Mouse (Mus musculus): Measurements from ENCODE around the gene Acsl5. TPM values are rescaled to one million over a fixed set of nuclear protein-coding genes. Genes with fewer than 3 reads are reported as not detected.

Acsl5 gene
- polyA plus RNA-seq, 1 experiment = 30.2 TPM

DNA sequence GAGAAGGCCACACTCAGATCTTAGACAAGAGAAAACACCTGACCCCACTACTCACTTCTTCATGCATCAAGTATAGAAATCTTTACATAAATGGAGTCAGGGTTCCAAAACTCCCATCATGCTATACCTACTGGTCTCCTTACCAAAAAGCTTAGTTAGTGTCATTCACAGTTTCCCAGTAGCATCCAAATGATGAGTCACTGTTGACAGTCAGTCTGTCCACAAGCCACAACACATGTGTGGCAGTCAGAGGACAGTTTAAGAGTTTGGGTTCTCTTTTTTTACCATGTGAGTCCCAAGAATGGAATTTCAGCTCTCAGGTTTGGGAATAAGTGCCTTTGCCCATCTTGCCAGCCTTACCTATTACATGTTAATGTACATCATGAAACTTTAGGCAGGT, 37.2 kb downstream of the Acsl5 start:
- Histone ChIP-seq H3K4me3 (ENCODE audit: insufficient read depth, poor library complexity, severe bottlenecking) (no peak overlapping the region), H3K79me2 (ENCODE audit: control insufficient read depth, insufficient read depth) (no peaks in the 10 kb centered on the region), H3K79me3 (ENCODE audit: low read depth) (no peaks in the 10 kb centered on the region), H3K36me3 (ENCODE audit: control insufficient read depth, insufficient read depth) (peaks cover 73% of the 10 kb centered on the region), H3ac (ENCODE audit: control insufficient read depth, insufficient read length, low read depth) (no peak overlapping the region), H3K27me3 (ENCODE audit: control insufficient read depth, insufficient read depth, insufficient read length) (no peaks in the 10 kb centered on the region)
- TF ChIP-seq MYOG (IDR thresholded peaks at IDR 0.05; ENCODE audit: control insufficient read depth, extremely low read depth, insufficient read length) = no peak
- TF ChIP-seq USF1 (IDR thresholded peaks at IDR 0.05; ENCODE audit: low read depth) = no peak
- TF ChIP-seq FOSL1 (IDR thresholded peaks at IDR 0.05; ENCODE audit: insufficient read depth, low read length, poor library complexity, severe bottlenecking) = no peak
- TF ChIP-seq MAX (IDR thresholded peaks at IDR 0.05) = peak; percentile 54

GRCm38 (mm10) chr19:55290621-55291270, 39.0 kb downstream of the Acsl5 start:
- no peak for TF ChIP-seq MYOD1 (IDR thresholded peaks at IDR 0.05; ENCODE audit: control insufficient read depth, insufficient read length, low read depth)
- TF ChIP-seq CEBPB (IDR thresholded peaks at IDR 0.05; ENCODE audit: low read depth) = no peak
- TF ChIP-seq FOSL1 (IDR thresholded peaks at IDR 0.05; ENCODE audit: insufficient read depth, low read length, poor library complexity, severe bottlenecking) = no peak
- no peak for TF ChIP-seq MYOG (IDR thresholded peaks at IDR 0.05; ENCODE audit: control insufficient read depth, extremely low read depth, insufficient read length)
- no peak for TF ChIP-seq MAX (IDR thresholded peaks at IDR 0.05)
- TF ChIP-seq CTCF (IDR thresholded peaks at IDR 0.05; ENCODE audit: control insufficient read depth, insufficient read depth, insufficient read length) = no peak
- TF ChIP-seq USF1 (IDR thresholded peaks at IDR 0.05; ENCODE audit: low read depth) = no peak
- no peak overlapping the region for H3K4me3 ChIP-seq (ENCODE audit: insufficient read depth, poor library complexity, severe bottlenecking)
- H3K79me2 ChIP-seq (ENCODE audit: control insufficient read depth, insufficient read depth) = no peaks in the 10 kb centered on the region
- no peaks in the 10 kb centered on the region for H3K79me3 ChIP-seq (ENCODE audit: low read depth)
- H3K36me3 ChIP-seq (ENCODE audit: control insufficient read depth, insufficient read depth) = peaks cover 76% of the 10 kb centered on the region
- no peak overlapping the region for H3ac ChIP-seq (ENCODE audit: control insufficient read depth, insufficient read length, low read depth)
- H3K27me3 ChIP-seq (ENCODE audit: control insufficient read depth, insufficient read depth, insufficient read length) = no peaks in the 10 kb centered on the region

GRCm38 (mm10) chr19:55292210-55292850, 40.6 kb downstream of the Acsl5 start:
- no peaks in the 10 kb centered on the region for H3K27me3 ChIP-seq (ENCODE audit: control insufficient read depth, insufficient read depth, insufficient read length)
- peaks cover 90% of the 10 kb centered on the region for H3K36me3 ChIP-seq (ENCODE audit: control insufficient read depth, insufficient read depth)
- H3K4me3 ChIP-seq (ENCODE audit: insufficient read depth, poor library complexity, severe bottlenecking) = no peak overlapping the region
- H3ac ChIP-seq (ENCODE audit: control insufficient read depth, insufficient read length, low read depth) = no peak overlapping the region
- no peaks in the 10 kb centered on the region for H3K79me3 ChIP-seq (ENCODE audit: low read depth)
- H3K79me2 ChIP-seq (ENCODE audit: control insufficient read depth, insufficient read depth) = no peaks in the 10 kb centered on the region
- no peak for TF ChIP-seq MYOG (IDR thresholded peaks at IDR 0.05; ENCODE audit: control insufficient read depth, extremely low read depth, insufficient read length)

- Histone ChIP-seq H3K4me3 (ENCODE audit: insufficient read depth, poor library complexity, severe bottlenecking) (no peak overlapping the region), H3K36me3 (ENCODE audit: control insufficient read depth, insufficient read depth) (peaks cover 93% of the 10 kb centered on the region), H3K79me2 (ENCODE audit: control insufficient read depth, insufficient read depth) (no peaks in the 10 kb centered on the region), H3K27me3 (ENCODE audit: control insufficient read depth, insufficient read depth, insufficient read length) (no peaks in the 10 kb centered on the region), H3ac (ENCODE audit: control insufficient read depth, insufficient read length, low read depth) (no peak overlapping the region), H3K79me3 (ENCODE audit: low read depth) (no peaks in the 10 kb centered on the region)
- TF ChIP-seq CEBPB (IDR thresholded peaks at IDR 0.05; ENCODE audit: low read depth) (no peak), USF1 (IDR thresholded peaks at IDR 0.05; ENCODE audit: low read depth) (no peak), CTCF (IDR thresholded peaks at IDR 0.05; ENCODE audit: control insufficient read depth, insufficient read depth, insufficient read length) (no peak), MYOD1 (IDR thresholded peaks at IDR 0.05; ENCODE audit: control insufficient read depth, insufficient read length, low read depth) (no peak), FOSL1 (IDR thresholded peaks at IDR 0.05; ENCODE audit: insufficient read depth, low read length, poor library complexity, severe bottlenecking) (no peak), MAX (IDR thresholded peaks at IDR 0.05) (no peak), MYOG (IDR thresholded peaks at IDR 0.05; ENCODE audit: control insufficient read depth, extremely low read depth, insufficient read length) (no peak)
These were observed 41.4 kb downstream of the Acsl5 start for GRCm38 (mm10) chr19:55293175-55293574.

GRCm38 (mm10) chr19:55295075-55295474, 43.3 kb downstream of the Acsl5 start:
- TF ChIP-seq CEBPB (IDR thresholded peaks at IDR 0.05; ENCODE audit: low read depth) (no peak), MYOD1 (IDR thresholded peaks at IDR 0.05; ENCODE audit: control insufficient read depth, insufficient read length, low read depth) (no peak), CTCF (IDR thresholded peaks at IDR 0.05; ENCODE audit: control insufficient read depth, insufficient read depth, insufficient read length) (no peak), FOSL1 (IDR thresholded peaks at IDR 0.05; ENCODE audit: insufficient read depth, low read length, poor library complexity, severe bottlenecking) (no peak), MAX (IDR thresholded peaks at IDR 0.05) (no peak), MYOG (IDR thresholded peaks at IDR 0.05; ENCODE audit: control insufficient read depth, extremely low read depth, insufficient read length) (no peak), USF1 (IDR thresholded peaks at IDR 0.05; ENCODE audit: low read depth) (no peak)
- Histone ChIP-seq H3K36me3 (ENCODE audit: control insufficient read depth, insufficient read depth) (peaks cover 91% of the 10 kb centered on the region), H3ac (ENCODE audit: control insufficient read depth, insufficient read length, low read depth) (no peak overlapping the region), H3K79me3 (ENCODE audit: low read depth) (no peaks in the 10 kb centered on the region), H3K27me3 (ENCODE audit: control insufficient read depth, insufficient read depth, insufficient read length) (no peaks in the 10 kb centered on the region), H3K79me2 (ENCODE audit: control insufficient read depth, insufficient read depth) (no peaks in the 10 kb centered on the region), H3K4me3 (ENCODE audit: insufficient read depth, poor library complexity, severe bottlenecking) (no peak overlapping the region)

- Histone ChIP-seq H3ac (ENCODE audit: control insufficient read depth, insufficient read length, low read depth) (no peak overlapping the region), H3K27me3 (ENCODE audit: control insufficient read depth, insufficient read depth, insufficient read length) (no peaks in the 10 kb centered on the region), H3K79me2 (ENCODE audit: control insufficient read depth, insufficient read depth) (no peaks in the 10 kb centered on the region), H3K79me3 (ENCODE audit: low read depth) (no peaks in the 10 kb centered on the region), H3K4me3 (ENCODE audit: insufficient read depth, poor library complexity, severe bottlenecking) (no peak overlapping the region), H3K36me3 (ENCODE audit: control insufficient read depth, insufficient read depth) (peaks cover 87% of the 10 kb centered on the region)
- TF ChIP-seq USF1 (IDR thresholded peaks at IDR 0.05; ENCODE audit: low read depth) (no peak), FOSL1 (IDR thresholded peaks at IDR 0.05; ENCODE audit: insufficient read depth, low read length, poor library complexity, severe bottlenecking) (no peak), CTCF (IDR thresholded peaks at IDR 0.05; ENCODE audit: control insufficient read depth, insufficient read depth, insufficient read length) (no peak), MYOD1 (IDR thresholded peaks at IDR 0.05; ENCODE audit: control insufficient read depth, insufficient read length, low read depth) (no peak), CEBPB (IDR thresholded peaks at IDR 0.05; ENCODE audit: low read depth) (no peak), MYOG (IDR thresholded peaks at IDR 0.05; ENCODE audit: control insufficient read depth, extremely low read depth, insufficient read length) (no peak), MAX (IDR thresholded peaks at IDR 0.05) (no peak)
These were observed 43.8 kb downstream of the Acsl5 start for GRCm38 (mm10) chr19:55295556-55295955.
